19 mouse cellular contexts compared by ENCODE assay signal in the genomic region with DNA sequence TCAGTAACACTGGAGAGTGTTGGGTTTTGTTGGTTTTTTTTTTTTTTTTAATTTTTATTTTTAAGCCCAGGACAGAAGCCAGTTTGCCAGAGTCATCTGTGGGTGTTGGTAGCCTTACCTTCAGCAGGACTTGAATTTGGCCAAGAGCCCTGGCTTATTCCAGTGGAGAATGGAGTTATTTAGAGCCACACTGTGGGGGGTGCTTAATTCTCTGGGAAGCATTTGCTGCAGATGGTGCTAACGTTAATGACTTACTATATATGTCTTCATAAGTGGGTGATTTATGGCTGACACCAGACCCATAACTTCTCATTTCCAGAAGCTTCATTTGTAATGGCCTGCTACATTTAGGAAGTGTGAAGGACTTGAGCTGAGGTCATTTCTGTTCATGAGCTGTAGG. TPM values are rescaled to one million over a fixed set of nuclear protein-coding genes. Genes with fewer than 3 reads are reported as not detected.
DNase-seq lines count a peak whose midpoint lies in the region; ATAC-seq and TF ChIP-seq lines count a peak whose summit lies in the region.
"Had no signal": no experiment of that assay in that cellular context is flagged by ENCODE, and none has a peak within 500 bp of the region (broad histone marks: within the 10 kb centered on the region; RNA-seq: fewer than 3 reads in every experiment).

No protein-coding gene starts in this region.

- H3K36me3 ChIP-seq in lung, postnatal 0 days (ENCODE audit: insufficient read depth, low read length), result no peaks in the 10 kb centered on the region
- no peaks in the 10 kb centered on the region for H3K36me3 ChIP-seq in heart, embryonic 11.5 days (ENCODE audit: control insufficient read depth, insufficient read depth, low read length)
- H3K36me3 ChIP-seq: intestine, embryonic 15.5 days; kidney, embryonic 15.5 days; midbrain, embryonic 12.5 days had no signal

- intact Hi-C loops in left cerebral cortex, postnatal 25 days (cut with DNase I), result no loop called here

- peaks cover 30% of the 10 kb centered on the region; the same call in 1 of the 2 replicates for H3K4me1 ChIP-seq in lung, postnatal 0 days (ENCODE audit: insufficient read depth, low read depth, low read length)
- H3K4me1 ChIP-seq in cerebellum, adult 2 months (ENCODE audit: control insufficient read depth, insufficient read depth, low read length), result peaks cover 28% of the 10 kb centered on the region
- peaks cover 11% of the 10 kb centered on the region for H3K4me1 ChIP-seq in heart, embryonic 11.5 days (ENCODE audit: control insufficient read depth, insufficient read depth, low read length)

- no peak for TF ChIP-seq POLR2A in cerebellum, adult 2 months (IDR thresholded peaks at IDR 0.05; ENCODE audit: borderline replicate concordance, insufficient read depth, low read length)

- no peak for ATAC-seq in cerebellum, adult (ENCODE audit: insufficient number of reproducible peaks, low FRiP score, low TSS enrichment)
- no peak for ATAC-seq in lung, postnatal 0 days
- ATAC-seq in heart, embryonic 11.5 days (replicated peaks; ENCODE audit: insufficient number of reproducible peaks, low FRiP score, low TSS enrichment), result no peak
- ATAC-seq: forebrain, embryonic 16.5 days; intestine, embryonic 15.5 days had no signal

- H3K9ac ChIP-seq in lung, postnatal 0 days (replicated peaks; ENCODE audit: low read depth), result no peak overlapping the region
- no peak overlapping the region for H3K9ac ChIP-seq in heart, embryonic 11.5 days (ENCODE audit: low read depth, low read length)
- H3K9ac ChIP-seq: hindbrain, embryonic 14.5 days; intestine, embryonic 15.5 days; kidney, embryonic 15.5 days; midbrain, embryonic 12.5 days had no signal

- peak; percentile 58 to 73 for DNase-seq in cerebellum, adult 18-20 months
- no peak for DNase-seq in lung, postnatal 0 days (ENCODE audit: low spot score)
- DNase-seq in lung, postnatal 36 days, result no peak
- peak; percentile 48 to 86 for DNase-seq in cerebellum, adult 2 months
- peak; percentile 47 to 90 for DNase-seq in left cerebral cortex, postnatal 25 days (ENCODE audit: low spot score in 2 of 2)
- DNase-seq in kidney, postnatal 10 days, result no peak
- DNase-seq: gastrocnemius, postnatal 14 days; heart, postnatal 10 days; lung, adult 2 months had no signal

- no peak for TF ChIP-seq CTCF in lung, postnatal 0 days (IDR thresholded peaks at IDR 0.05)
- TF ChIP-seq CTCF in cerebellum, adult 2 months (IDR thresholded peaks at IDR 0.05; ENCODE audit: borderline replicate concordance, insufficient read depth, low read depth, low read length), result no peak

- peak overlapping the region; percentile 51; the same call in 1 of the 2 replicates for H3K27ac ChIP-seq in lung, postnatal 0 days (ENCODE audit: low read length)
- no peak overlapping the region for H3K27ac ChIP-seq in cerebellum, adult 2 months (ENCODE audit: insufficient read depth, low read length)
- H3K27ac ChIP-seq in heart, embryonic 11.5 days (ENCODE audit: low read depth, low read length), result no peak overlapping the region
- H3K27ac ChIP-seq: hindbrain, embryonic 14.5 days; intestine, embryonic 15.5 days; kidney, embryonic 15.5 days; midbrain, embryonic 12.5 days had no signal

- H3K4me3 ChIP-seq in lung, postnatal 0 days (ENCODE audit: low read depth, low read length), result no peak overlapping the region
- H3K4me3 ChIP-seq in cerebellum, adult 2 months (replicated peaks; ENCODE audit: insufficient read depth, low read depth, low read length), result no peak overlapping the region
- H3K4me3 ChIP-seq in heart, embryonic 11.5 days (ENCODE audit: low read depth, low read length), result no peak overlapping the region
- H3K4me3 ChIP-seq: erythroblast, embryonic 14.5 days; intestine, embryonic 15.5 days; kidney, embryonic 15.5 days; midbrain, embryonic 12.5 days had no signal

- TF ChIP-seq EP300 in lung, postnatal 0 days (IDR thresholded peaks at IDR 0.05), result no peak

- 48% methylated on average over 1 of the region's 1 CpGs for WGBS in lung, postnatal 0 days
- 0% methylated on average over 1 of the region's 1 CpGs for whole genome bisulfite sequencing in cerebellum, adult 2 months
- WGBS in heart, embryonic 11.5 days (ENCODE audit: insufficient replicate concordance), result 65% methylated on average over 1 of the region's 1 CpGs

- no peak overlapping the region for H3K4me2 ChIP-seq in lung, postnatal 0 days (replicated peaks; ENCODE audit: low read depth, low read length)
- no peak overlapping the region for H3K4me2 ChIP-seq in heart, embryonic 11.5 days
- H3K4me2 ChIP-seq: hindbrain, embryonic 14.5 days; intestine, embryonic 15.5 days; kidney, embryonic 15.5 days; liver, embryonic 11.5 days; midbrain, embryonic 12.5 days had no signal

- no peaks in the 10 kb centered on the region for H3K9me3 ChIP-seq in lung, postnatal 0 days (ENCODE audit: low read length)
- H3K9me3 ChIP-seq in heart, embryonic 11.5 days (replicated peaks; ENCODE audit: control insufficient read depth, low read length), result no peaks in the 10 kb centered on the region
- H3K9me3 ChIP-seq: intestine, embryonic 15.5 days; kidney, embryonic 15.5 days; midbrain, embryonic 12.5 days had no signal

- no peaks in the 10 kb centered on the region for H3K27me3 ChIP-seq in lung, postnatal 0 days (replicated peaks; ENCODE audit: insufficient read depth, low read length)
- H3K27me3 ChIP-seq in cerebellum, adult 2 months (ENCODE audit: control insufficient read depth, insufficient read depth, low read length), result no peaks in the 10 kb centered on the region
- no peaks in the 10 kb centered on the region for H3K27me3 ChIP-seq in heart, embryonic 11.5 days (ENCODE audit: control insufficient read depth, insufficient read depth, low read length)
- H3K27me3 ChIP-seq: CH12.LX; intestine, embryonic 15.5 days; kidney, embryonic 15.5 days; midbrain, embryonic 12.5 days had no signal

RNA-seq across cellular contexts. Expression of gene Hpcal1, which starts 21.9 kb away (rescaled TPM):
- polyA plus RNA-seq in lung, postnatal 0 days (2015; fragmentation: Nextera tagmentation; extraction: Ambion mirVana), result 127 and 145 TPM in 2 replicates
- 544 TPM in 2 replicates for polyA plus RNA-seq in cerebellum, adult 2 months (2012; rRNA removed)
- total RNA-seq in left cerebral cortex, postnatal 25 days (2021), result 10 to 100 TPM; 98.4 to 99.2 TPM
- polyA plus RNA-seq in heart, embryonic 11.5 days (2014; fragmentation: Nextera tagmentation; extraction: Ambion mirVana), result 22.1 and 22.9 TPM in 2 replicates

Comparison
In these comparisons a context has a peak if more than half of its experiments do, and no peak if none do; other contexts are left out.
1. DNase-seq: peak in cerebellum, adult 18-20 months (2 of 2), cerebellum, adult 2 months (2 of 2) and left cerebral cortex, postnatal 25 days (2 of 2); none in lung, postnatal 0 days (single experiment), lung, postnatal 36 days (single experiment) and kidney, postnatal 10 days (single experiment).